Mouse (Mus musculus): Measurements from ENCODE around the gene Olfr13. TPM values are rescaled to one million over a fixed set of nuclear protein-coding genes. Genes with fewer than 3 reads are reported as not detected.

Gene Olfr13
- polyA plus RNA-seq, 1 experiment from 2014 or later, result not detected

Other genes starting within 250 kb of the Olfr13 start
- not detected in 2 replicates for gene Olfr444, start 223.1 kb upstream of the Olfr13 start, polyA plus RNA-seq (2016; fragmentation: Nextera tagmentation; extraction: Ambion mirVana)
- not detected in 2 replicates for gene Olfr441, start 65.8 kb upstream of the Olfr13 start, polyA plus RNA-seq (2016; fragmentation: Nextera tagmentation; extraction: Ambion mirVana)
- not detected in 2 replicates for gene Olfr237-ps1, start 25.6 kb upstream of the Olfr13 start, polyA plus RNA-seq (2016; fragmentation: Nextera tagmentation; extraction: Ambion mirVana)
- not detected in 2 replicates for gene Olfr437, start 8.9 kb upstream of the Olfr13 start, polyA plus RNA-seq (2016; fragmentation: Nextera tagmentation; extraction: Ambion mirVana)
- gene Olfr435, start 25.0 kb downstream of the Olfr13 start, polyA plus RNA-seq (2016; fragmentation: Nextera tagmentation; extraction: Ambion mirVana), result not detected in 2 replicates
- not detected in 2 replicates for gene Olfr434, start 40.9 kb downstream of the Olfr13 start, polyA plus RNA-seq (2016; fragmentation: Nextera tagmentation; extraction: Ambion mirVana)
- not detected in 2 replicates for gene Olfr47, start 59.4 kb downstream of the Olfr13 start, polyA plus RNA-seq (2016; fragmentation: Nextera tagmentation; extraction: Ambion mirVana)
- 6.9 and 8.1 TPM in 2 replicates for gene Arhgef5, start 93.4 kb downstream of the Olfr13 start, polyA plus RNA-seq (2016; fragmentation: Nextera tagmentation; extraction: Ambion mirVana)
- not detected in 2 replicates for gene Nobox, start 137.4 kb downstream of the Olfr13 start, polyA plus RNA-seq (2016; fragmentation: Nextera tagmentation; extraction: Ambion mirVana)

Measured in limb, embryonic 10.5 days (tissue).